Mouse (Mus musculus): ENCODE data around the gene Nsmce1. TPM values are rescaled to one million over a fixed set of nuclear protein-coding genes. Genes with fewer than 3 reads are reported as not detected.
A peak's percentile ranks its signal among the peaks of the same experiment; 100 is the strongest.

Gene Nsmce1
- total RNA-seq, 2 experiments from 2014 or later: 10.0 to 12.0 TPM

DNA sequence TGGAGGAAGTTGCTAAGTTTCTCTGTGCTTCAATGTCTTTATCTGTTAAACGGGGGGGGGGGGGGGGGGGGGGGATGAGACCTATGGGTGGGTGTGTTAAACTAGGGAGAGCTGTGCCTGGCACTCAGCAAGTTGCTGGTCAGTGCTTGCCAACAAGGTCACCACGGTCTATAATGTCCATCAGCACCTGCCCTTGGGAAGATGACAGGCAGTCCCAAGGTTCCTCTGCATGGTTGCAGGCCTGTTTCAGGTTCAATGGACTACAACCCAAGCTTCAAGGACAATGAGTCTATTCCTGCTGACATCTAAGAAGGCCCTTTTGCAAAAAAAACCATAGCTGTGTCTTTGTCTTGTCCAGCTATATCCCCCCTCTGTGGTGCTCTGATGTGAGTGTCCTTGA, 69.5 kb downstream of the Nsmce1 start:
- DNase-seq: no peak
- intact Hi-C loops (cut with DNase I): loop anchor here (2.0 kb wide), 2 partner anchors 159 to 217 kb away; no protein-coding TSS in a partner anchor
- H3K4me3 ChIP-seq: no peak overlapping the region
- no peak for TF ChIP-seq CTCF (IDR thresholded peaks at IDR 0.05)
- H3K27ac ChIP-seq: no peak overlapping the region

DNA sequence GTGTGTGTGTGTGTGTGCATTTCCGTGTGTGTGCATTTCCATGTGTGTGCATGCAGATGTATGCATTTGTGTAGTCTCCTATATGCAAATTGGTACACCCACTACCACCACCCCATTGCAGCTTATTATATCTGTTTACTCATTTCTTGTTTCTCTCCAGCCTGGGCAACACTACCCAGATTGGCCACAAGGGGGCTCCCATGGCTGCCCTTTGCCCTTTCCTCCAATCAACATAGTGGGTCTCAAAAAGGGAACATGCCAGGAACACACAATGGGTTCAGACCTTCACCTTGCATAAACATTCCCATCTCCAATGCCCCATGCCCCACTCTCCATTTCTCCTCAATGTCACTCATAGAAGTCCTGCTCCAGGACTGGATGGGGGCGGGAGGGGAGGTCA, 71.2 kb downstream of the Nsmce1 start:
- TF ChIP-seq CTCF (IDR thresholded peaks at IDR 0.05): peak; percentile 74
- no peak overlapping the region for H3K27ac ChIP-seq
- DNase-seq: peak; percentile 42
- no peak overlapping the region for H3K4me3 ChIP-seq
- intact Hi-C loops (cut with DNase I): loop anchor here (2.0 kb wide), 2 partner anchors 161 to 219 kb away; no protein-coding TSS in a partner anchor

DNA sequence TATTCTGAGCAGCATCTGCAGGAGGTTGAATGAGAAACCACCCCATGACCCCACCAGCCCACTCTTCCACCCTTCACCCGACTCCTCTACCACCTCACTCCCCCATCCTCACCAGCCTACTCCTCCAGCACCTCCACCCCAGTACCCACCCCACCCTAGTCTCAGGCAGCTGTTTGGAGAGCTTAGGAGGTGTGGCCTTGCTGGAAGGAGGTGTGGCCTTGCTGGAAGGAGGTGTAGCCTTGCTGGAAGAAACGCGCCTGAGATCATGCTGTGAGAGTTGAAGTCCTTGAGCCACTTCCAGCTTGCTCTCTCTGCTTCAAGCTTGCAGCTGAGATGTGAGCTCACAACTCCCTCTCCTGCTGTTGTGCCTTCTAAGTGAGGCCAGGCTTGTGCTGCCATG, 73.0 kb downstream of the Nsmce1 start:
- intact Hi-C loops (cut with DNase I): no loop called here
- no peak overlapping the region for H3K27ac ChIP-seq
- DNase-seq: no peak
- H3K4me3 ChIP-seq: no peak overlapping the region
- no peak for TF ChIP-seq CTCF (IDR thresholded peaks at IDR 0.05)

Other genes starting within 250 kb of the Nsmce1 start
- gene Kdm8, start 46.9 kb downstream of the Nsmce1 start, total RNA-seq (2021): 1 to 10 TPM; 7.1 to 7.5 TPM
- 1 to 10 TPM; 5.1 to 6.5 TPM for gene Il4ra, start 60.5 kb upstream of the Nsmce1 start, total RNA-seq (2021)
- not detected for gene Il21r, start 111.8 kb upstream of the Nsmce1 start, total RNA-seq (2021)
- 10 to 100 TPM; 34.1 TPM for gene Gtf3c1, start 216.2 kb upstream of the Nsmce1 start, total RNA-seq (2021)
- 1 to 10 TPM; 5.3 to 6.2 TPM for gene D430042O09Rik, start 216.3 kb upstream of the Nsmce1 start, total RNA-seq (2021)